Mouse (Mus musculus) stomach, embryonic 14.5 days (tissue): ENCODE data around the gene Gm42791. TPM values are rescaled to one million over a fixed set of nuclear protein-coding genes. Genes with fewer than 3 reads are reported as not detected.

Experiments used
- ATAC-seq: fragments of 200-750 bp; cut with Nextera tagmentation; 2 replicates; pipeline ENCODE4 v1.8.0; 2017; ENCODE audit warnings: low read depth, moderate TSS enrichment; ENCODE audit not compliant: insufficient number of reproducible peaks, insufficient read depth, low FRiP score
- H3K27ac ChIP-seq: fragments of 300-500 bp; sonication (generic); 2 replicates; pipeline ENCODE4 v1.5.1; 2014; ENCODE audit warnings: mild to moderate bottlenecking, low read length, moderate library complexity, mixed read lengths
- H3K27me3 ChIP-seq: fragments of 300-500 bp; sonication (generic); 2 replicates; pipeline ENCODE4 v1.6.1; 2014; ENCODE audit warnings: low read length, control low read depth, mixed read lengths; ENCODE audit not compliant: control insufficient read depth, insufficient read depth
- H3K36me3 ChIP-seq: fragments of 300-500 bp; sonication (generic); 2 replicates; pipeline ENCODE4 v1.6.1; 2014; ENCODE audit warnings: mild to moderate bottlenecking, control low read depth, low read length, moderate library complexity, mixed read lengths; ENCODE audit not compliant: control insufficient read depth, insufficient read depth
- H3K4me1 ChIP-seq: fragments of 300-500 bp; sonication (generic); 2 replicates; pipeline ENCODE4 v1.6.1; 2014; ENCODE audit warnings: low read length, control low read depth, mixed read lengths; ENCODE audit not compliant: control insufficient read depth, insufficient read depth
- H3K4me2 ChIP-seq: fragments of 300-500 bp; sonication (generic); replicated peaks from 2 replicates; pipeline ENCODE4 v1.6.1; 2014; ENCODE audit warnings: low read depth, low read length, control low read depth
- H3K4me3 ChIP-seq: fragments of 300-500 bp; sonication (generic); 2 replicates; pipeline ENCODE4 v1.5.1; 2014; ENCODE audit warnings: low read depth, low read length, control low read depth
- H3K9ac ChIP-seq: fragments of 300-500 bp; sonication (generic); replicated peaks from 2 replicates; pipeline ENCODE4 v1.6.1; 2014; ENCODE audit warnings: low read depth, mild to moderate bottlenecking, control low read depth, low read length, moderate library complexity, mixed read lengths
- H3K9me3 ChIP-seq: fragments of 300-500 bp; sonication (generic); 2 replicates; pipeline ENCODE4 v1.6.1; 2016; ENCODE audit warnings: low read depth, low read length, control low read depth; ENCODE audit not compliant: control insufficient read depth
- WGBS: fragments of 180-500 bp; shearing (Covaris S2); extraction: QIAGEN DNeasy Blood & Tissue Kit; methylation state at CpG from one replicate; pipeline ENCODE4 v1.1.7; 2014; 5-methylcytosine and 5-hydroxymethylcytosine counted together
- polyA plus RNA-seq: library from polyadenylated mRNA; unstranded; fragments of >200 nt; fragmentation: Nextera tagmentation; extraction: Ambion mirVana; gene quantifications from 2 replicates; pipeline ENCODE4 v1.2.1, GENCODE M21; 2014

The Gm42791 gene
- polyA plus RNA-seq, 1 experiment from 2014 or later = not detected

- no peak overlapping the region; the same call in 1 of the 2 replicates for H3K27ac ChIP-seq
- no peak for ATAC-seq
- WGBS = 54% methylated on average over 2 of the region's 2 CpGs
Measured at GRCm38 (mm10) chr5:149030103-149030502, 35.2 kb upstream of the Gm42791 start.

GRCm38 (mm10) chr5:149028394-149028793 is 33.4 kb upstream of the Gm42791 start:
- Histone ChIP-seq H3K9ac (no peak overlapping the region), H3K36me3 (no peaks in the 10 kb centered on the region), H3K4me3 (no peak overlapping the region), H3K9me3 (no peaks in the 10 kb centered on the region), H3K27ac (no peak overlapping the region), H3K27me3 (no peaks in the 10 kb centered on the region), H3K4me2 (no peak overlapping the region), H3K4me1 (peaks cover 11% of the 10 kb centered on the region; the same call in 1 of the 2 replicates)
- no peak for ATAC-seq
- WGBS = 31% methylated on average over 5 of the region's 5 CpGs

More at GRCm38 (mm10) chr5:149030103-149030502, 35.2 kb upstream of the Gm42791 start:
- H3K4me1 ChIP-seq = peaks cover 11% of the 10 kb centered on the region; the same call in 1 of the 2 replicates
- no peak overlapping the region for H3K4me2 ChIP-seq
- no peaks in the 10 kb centered on the region for H3K27me3 ChIP-seq
- no peak overlapping the region for H3K4me3 ChIP-seq
- H3K9ac ChIP-seq = no peak overlapping the region
- no peaks in the 10 kb centered on the region for H3K9me3 ChIP-seq
- no peaks in the 10 kb centered on the region for H3K36me3 ChIP-seq

- H3K4me2 ChIP-seq = no peak overlapping the region
- ATAC-seq = no peak
- H3K9ac ChIP-seq = no peak overlapping the region
- H3K36me3 ChIP-seq = no peaks in the 10 kb centered on the region
- H3K4me3 ChIP-seq = no peak overlapping the region
- H3K9me3 ChIP-seq = no peaks in the 10 kb centered on the region
- 68% methylated on average over 8 of the region's 8 CpGs for WGBS
- no peak overlapping the region for H3K27ac ChIP-seq
- H3K27me3 ChIP-seq = no peaks in the 10 kb centered on the region
- H3K4me1 ChIP-seq = peaks cover 11% of the 10 kb centered on the region; the same call in 1 of the 2 replicates
Measured at GRCm38 (mm10) chr5:149027389-149027788, 32.4 kb upstream of the Gm42791 start.

- 42% methylated on average over 7 of the region's 7 CpGs for WGBS
- Histone ChIP-seq H3K27ac (no peak overlapping the region), H3K9ac (no peak overlapping the region), H3K4me2 (no peak overlapping the region), H3K27me3 (no peaks in the 10 kb centered on the region), H3K4me3 (no peak overlapping the region), H3K9me3 (no peaks in the 10 kb centered on the region), H3K36me3 (no peaks in the 10 kb centered on the region), H3K4me1 (peaks cover 2% of the 10 kb centered on the region; the same call in 1 of the 2 replicates)
- no peak for ATAC-seq
Measured at GRCm38 (mm10) chr5:149021120-149021519, 26.2 kb upstream of the Gm42791 start.

- H3K4me1 ChIP-seq = peaks cover 6% of the 10 kb centered on the region; the same call in 1 of the 2 replicates
- no peaks in the 10 kb centered on the region for H3K9me3 ChIP-seq
- WGBS = 66% methylated on average over 16 of the region's 16 CpGs
- no peaks in the 10 kb centered on the region for H3K27me3 ChIP-seq
- no peaks in the 10 kb centered on the region for H3K36me3 ChIP-seq
- no peak overlapping the region for H3K9ac ChIP-seq
- peak overlapping the region; percentile 18; the same call in 1 of the 2 replicates for H3K4me2 ChIP-seq
- H3K4me3 ChIP-seq = no peak overlapping the region
- ATAC-seq = no peak
- H3K27ac ChIP-seq = no peak overlapping the region
Measured at GRCm38 (mm10) chr5:149020681-149021062, 25.7 kb upstream of the Gm42791 start.

- peak overlapping the region; percentile 18; the same call in 1 of the 2 replicates for H3K4me2 ChIP-seq
- WGBS = 37% methylated on average over 18 of the region's 18 CpGs
- no peak for ATAC-seq
Measured at GRCm38 (mm10) chr5:149020059-149020680, 25.2 kb upstream of the Gm42791 start.

GRCm38 (mm10) chr5:149017666-149018415 is 22.9 kb upstream of the Gm42791 start:
- H3K27ac ChIP-seq = no peak overlapping the region
- peaks cover 6% of the 10 kb centered on the region; the same call in 1 of the 2 replicates for H3K4me1 ChIP-seq
- H3K4me3 ChIP-seq = no peak overlapping the region
- no peaks in the 10 kb centered on the region for H3K36me3 ChIP-seq
- H3K9me3 ChIP-seq = no peaks in the 10 kb centered on the region
- no peaks in the 10 kb centered on the region for H3K27me3 ChIP-seq
- H3K4me2 ChIP-seq = no peak overlapping the region
- 82% methylated on average over 3 of the region's 3 CpGs for WGBS
- ATAC-seq = no peak
- H3K9ac ChIP-seq = no peak overlapping the region

More at GRCm38 (mm10) chr5:149020059-149020680, 25.2 kb upstream of the Gm42791 start:
- no peaks in the 10 kb centered on the region for H3K9me3 ChIP-seq
- peaks cover 6% of the 10 kb centered on the region; the same call in 1 of the 2 replicates for H3K4me1 ChIP-seq
- no peak overlapping the region for H3K9ac ChIP-seq
- H3K27me3 ChIP-seq = no peaks in the 10 kb centered on the region
- H3K27ac ChIP-seq = no peak overlapping the region
- no peak overlapping the region for H3K4me3 ChIP-seq
- no peaks in the 10 kb centered on the region for H3K36me3 ChIP-seq

GRCm38 (mm10) chr5:149017181-149017580 is 22.2 kb upstream of the Gm42791 start:
- WGBS = 96% methylated on average over 3 of the region's 3 CpGs
- H3K4me1 ChIP-seq = peaks cover 6% of the 10 kb centered on the region; the same call in 1 of the 2 replicates
- no peaks in the 10 kb centered on the region for H3K27me3 ChIP-seq
- H3K36me3 ChIP-seq = no peaks in the 10 kb centered on the region
- no peaks in the 10 kb centered on the region for H3K9me3 ChIP-seq
- H3K4me2 ChIP-seq = no peak overlapping the region
- H3K4me3 ChIP-seq = no peak overlapping the region
- no peak for ATAC-seq
- H3K9ac ChIP-seq = no peak overlapping the region
- H3K27ac ChIP-seq = no peak overlapping the region
